Mouse (Mus musculus) liver, postnatal 0 days (tissue): ENCODE measurements around the gene Cnst.

Experiments
- CTCF ChIP-seq: sonication (generic); IDR thresholded peaks from 2 replicates; pipeline ENCODE4 v1.5.1; 2016; ENCODE audit warnings: antibody characterized with exemption, low read depth
- EP300 ChIP-seq: IDR thresholded peaks from 2 replicates; pipeline ENCODE4 v1.6.1; 2016; ENCODE audit warnings: antibody characterized with exemption, low read depth, mild to moderate bottlenecking

DNA sequence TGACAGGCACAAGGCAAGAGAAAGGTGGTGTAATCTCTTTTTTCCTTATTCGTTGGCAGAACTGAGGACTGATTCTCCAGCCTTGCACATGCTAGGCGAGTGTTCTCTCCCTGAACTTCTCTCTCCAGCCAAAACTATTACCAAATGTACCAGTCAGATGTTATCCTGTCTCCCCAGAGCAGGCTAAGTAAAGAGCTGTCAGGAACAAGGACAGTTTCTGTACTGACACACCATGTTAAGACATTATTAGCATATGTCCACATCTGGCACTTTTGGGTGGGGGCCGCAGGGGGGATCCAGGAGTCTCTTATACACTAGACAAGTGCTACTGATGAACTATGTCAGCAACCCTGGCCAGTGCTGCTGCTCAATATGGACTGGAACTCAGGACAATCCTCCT lies 10.8 kb downstream of the Cnst start:
- TF ChIP-seq CTCF, result no peak
- TF ChIP-seq EP300, result no peak
